Mouse (Mus musculus) gastrocnemius, postnatal 4 days (tissue): ENCODE data around the gene Ubtd1. TPM values are rescaled to one million over a fixed set of nuclear protein-coding genes. Genes with fewer than 3 reads are reported as not detected.
"Not testable (repeated sequence)": the region's sequence is repeated elsewhere in the genome, so short reads cannot be mapped to it uniquely, and the experiment has no call there.

Source experiments
- DNase-seq, 2 experiments: peaks; one replicate each; pipeline ENCODE4 v3.0.0; 2021 to 2022; ENCODE audit warnings: low spot score in 2 of 2, mixed read lengths in 2 of 2
- total RNA-seq, 2 experiments: library from RNA; stranded (reverse); gene quantifications; 2 replicates each; pipeline ENCODE4 v1.2.3; 2021

Gene Ubtd1
- total RNA-seq, 2 experiments from 2014 or later, result 37.5 to 39.7 TPM

DNA sequence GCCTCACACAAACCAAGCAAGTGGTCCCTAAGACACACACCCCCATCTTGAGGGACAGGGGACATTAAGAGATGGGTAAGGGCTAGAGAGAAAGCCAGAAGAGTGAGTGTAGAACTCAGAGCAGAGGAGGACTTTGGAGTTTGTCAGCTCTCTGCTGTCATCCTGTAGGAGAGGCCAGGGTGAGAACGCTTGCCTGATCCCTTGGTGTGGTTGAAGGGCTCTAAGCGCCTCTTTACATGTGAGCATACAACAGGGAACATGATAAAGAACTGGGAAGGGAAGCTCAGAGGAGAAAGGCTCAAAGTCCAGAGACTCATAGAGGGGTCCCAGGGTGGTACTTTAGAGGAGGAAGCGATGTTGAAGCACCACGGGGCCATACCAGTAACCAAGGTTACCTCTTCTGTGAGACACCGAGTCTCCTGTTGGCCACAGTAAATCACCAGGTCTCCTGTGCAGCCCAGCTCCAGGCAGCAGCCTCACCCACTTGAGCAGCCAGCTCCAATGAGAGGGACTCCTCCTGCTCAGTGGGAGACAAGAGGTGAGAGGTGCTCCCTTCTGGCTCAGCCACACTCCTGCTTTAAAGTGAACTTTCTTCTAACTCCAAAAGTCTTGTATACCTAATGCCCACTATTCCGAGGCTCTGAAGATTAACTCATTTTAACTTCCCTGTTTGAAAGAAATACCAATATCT is 75.3 kb downstream of the Ubtd1 start:
- no peak for DNase-seq

DNA sequence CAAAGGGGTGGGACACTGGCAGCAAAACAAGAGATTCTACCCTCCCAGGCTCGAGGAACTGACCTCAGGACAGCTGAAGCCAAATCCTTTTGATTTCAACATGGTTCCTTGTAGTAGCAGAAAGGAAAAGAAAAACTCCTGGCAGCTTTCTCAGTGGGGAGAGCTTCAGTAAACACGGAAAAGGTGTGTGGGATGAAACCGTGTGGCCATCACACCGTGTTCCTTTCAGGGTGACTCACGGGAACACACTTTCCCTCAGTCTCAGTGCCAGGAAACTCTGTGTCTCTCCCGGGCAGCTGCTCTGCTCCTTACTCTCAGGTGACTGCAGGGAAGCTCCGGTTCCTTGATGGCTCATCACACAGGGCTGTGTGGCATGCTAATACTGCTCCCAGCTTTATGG is 76.9 kb downstream of the Ubtd1 start:
- no peak for DNase-seq

DNA sequence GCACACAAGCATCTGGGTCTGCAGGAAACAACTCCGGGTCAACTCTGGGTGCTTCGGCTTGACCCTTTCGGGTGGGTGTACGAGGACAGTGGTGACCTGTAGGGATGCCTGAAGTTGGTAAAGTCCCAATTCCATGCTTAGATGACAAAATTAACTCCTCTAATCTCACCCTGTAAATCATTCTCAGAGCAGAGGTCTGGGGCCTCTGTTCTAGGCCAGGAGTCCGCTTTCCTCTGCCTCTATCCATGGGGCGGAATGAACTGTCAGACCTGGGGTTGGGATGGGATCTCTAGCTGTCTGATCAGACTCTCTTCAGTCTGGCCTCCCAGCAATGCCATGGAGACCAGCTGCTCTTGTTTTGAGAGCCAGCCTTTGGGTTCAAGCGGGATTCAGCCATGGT is 79.9 kb downstream of the Ubtd1 start:
- DNase-seq, result no peak

DNA sequence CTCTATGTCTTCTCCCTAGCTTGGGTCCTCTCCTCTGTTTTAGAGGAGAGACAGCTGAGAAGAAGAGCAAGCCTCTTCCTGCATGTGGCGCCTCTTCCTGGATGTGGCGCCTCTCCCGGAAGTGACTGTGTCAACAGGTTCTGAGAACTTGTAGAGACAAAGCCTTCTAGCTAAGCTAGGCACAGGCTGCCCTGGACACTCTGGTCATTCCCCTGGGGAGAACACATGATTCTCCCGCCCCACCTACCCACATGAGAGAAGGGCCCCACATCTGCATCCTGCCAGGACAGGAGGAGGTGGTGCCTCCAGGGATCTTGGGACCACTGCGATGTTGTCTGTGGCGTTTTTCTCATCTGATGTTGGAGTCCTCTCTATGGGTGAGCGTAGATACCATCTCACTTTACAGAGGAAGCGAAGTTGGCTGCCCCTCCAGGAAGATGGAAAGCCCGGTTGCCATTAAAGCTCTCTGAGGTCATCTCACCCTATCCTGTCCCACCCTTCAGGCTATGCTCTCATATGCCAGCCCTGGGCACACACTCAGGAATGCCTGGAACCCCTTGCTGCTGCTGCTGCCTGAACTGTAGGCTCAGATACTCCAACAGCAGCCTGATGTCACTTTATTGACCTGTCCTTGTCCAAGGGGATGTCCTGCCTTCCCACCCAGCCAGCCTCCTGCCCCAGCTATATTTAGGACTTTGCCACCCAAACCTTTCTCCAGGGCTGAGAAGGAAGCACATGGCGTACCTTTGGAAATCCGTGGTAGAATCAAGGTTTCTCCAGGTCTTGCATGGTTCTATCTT is 87.1 kb downstream of the Ubtd1 start:
- no peak for DNase-seq

DNA sequence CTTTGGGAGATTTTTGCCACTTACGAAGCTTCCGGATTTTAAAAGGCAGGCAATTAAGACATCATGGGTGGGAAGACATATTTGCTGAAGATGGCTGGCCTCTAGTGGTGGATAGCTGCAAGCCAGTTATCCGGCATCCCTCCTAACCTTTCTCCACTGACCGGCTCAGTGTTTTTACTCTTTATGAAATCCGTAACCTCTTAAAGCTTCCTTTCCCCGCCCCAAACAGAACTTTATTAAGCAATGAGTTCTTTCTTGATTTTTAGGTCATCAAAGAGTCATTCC is 87.6 kb downstream of the Ubtd1 start:
- DNase-seq, result no peak

DNA sequence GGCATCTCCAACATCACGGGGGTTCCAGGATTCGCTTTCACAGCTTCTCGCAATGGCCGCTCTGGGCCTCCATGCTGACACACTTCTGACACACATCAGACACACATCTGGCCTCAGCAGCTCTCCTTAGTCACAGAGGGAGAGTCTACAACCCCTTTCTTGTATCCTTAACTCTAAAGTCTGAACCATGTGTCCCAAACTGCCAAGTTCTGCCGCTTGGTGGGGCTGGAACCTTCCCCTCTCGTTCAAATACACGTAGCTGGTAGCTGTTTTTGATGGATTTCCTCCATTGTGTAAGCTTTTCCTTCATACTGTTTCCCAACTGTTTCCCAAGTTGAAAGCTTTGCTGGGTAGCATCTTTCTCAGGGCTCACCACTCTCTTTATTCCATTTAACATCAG is 89.7 kb downstream of the Ubtd1 start:
- no peak for DNase-seq

DNA sequence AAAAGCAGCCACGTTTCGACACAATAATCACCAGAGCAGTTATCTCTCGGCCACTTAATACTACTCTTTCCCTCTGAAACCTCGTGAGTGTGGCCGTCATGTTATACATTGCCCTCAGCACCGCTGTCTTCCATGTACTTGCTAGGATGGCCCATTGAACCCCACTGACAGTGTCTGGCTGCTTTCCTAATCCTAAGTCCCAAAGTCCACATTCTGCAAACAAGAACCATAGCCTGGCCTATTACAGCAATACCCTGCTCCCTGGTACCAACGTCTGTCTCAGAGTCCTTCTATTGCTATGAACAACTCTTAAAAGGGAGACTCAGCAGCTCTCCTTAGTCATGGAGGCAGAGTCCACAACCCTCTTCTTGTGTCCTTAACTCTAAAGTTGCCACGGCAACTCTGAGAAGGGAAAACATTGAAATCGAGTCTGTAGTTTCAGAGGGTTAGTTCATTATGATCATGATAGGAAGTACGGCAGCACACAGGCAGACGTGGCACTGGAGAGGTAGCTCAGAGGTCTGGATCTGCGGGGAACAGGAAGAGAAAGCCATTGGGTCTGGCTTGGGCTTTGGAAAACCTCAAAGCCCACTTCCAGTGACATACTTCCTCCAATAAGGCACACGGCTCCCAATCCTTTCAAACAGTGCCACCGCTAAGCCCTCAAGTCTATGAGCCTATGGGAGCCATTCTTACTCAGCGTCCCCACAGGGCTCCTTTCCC is 90.5 kb downstream of the Ubtd1 start:
- DNase-seq, result no peak

DNA sequence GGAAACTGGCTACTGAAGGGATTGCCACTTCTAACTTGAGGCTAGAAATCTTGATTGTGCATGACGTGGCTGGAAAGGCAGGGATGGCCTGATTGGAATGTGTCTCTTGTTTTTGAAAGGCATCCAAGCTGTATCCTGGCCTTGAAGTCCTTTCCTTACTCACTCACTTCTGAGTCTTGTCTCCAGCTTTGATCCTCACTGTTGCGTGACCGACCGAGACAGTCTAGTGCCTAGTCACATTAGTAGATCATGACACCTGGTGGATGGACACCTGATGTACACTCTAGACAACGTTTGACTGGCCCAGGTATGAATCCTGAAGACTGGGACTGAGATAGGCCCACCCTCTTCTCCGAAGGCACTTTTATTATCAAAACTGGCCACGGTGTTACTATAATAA is 91.2 kb downstream of the Ubtd1 start:
- no peak for DNase-seq

DNA sequence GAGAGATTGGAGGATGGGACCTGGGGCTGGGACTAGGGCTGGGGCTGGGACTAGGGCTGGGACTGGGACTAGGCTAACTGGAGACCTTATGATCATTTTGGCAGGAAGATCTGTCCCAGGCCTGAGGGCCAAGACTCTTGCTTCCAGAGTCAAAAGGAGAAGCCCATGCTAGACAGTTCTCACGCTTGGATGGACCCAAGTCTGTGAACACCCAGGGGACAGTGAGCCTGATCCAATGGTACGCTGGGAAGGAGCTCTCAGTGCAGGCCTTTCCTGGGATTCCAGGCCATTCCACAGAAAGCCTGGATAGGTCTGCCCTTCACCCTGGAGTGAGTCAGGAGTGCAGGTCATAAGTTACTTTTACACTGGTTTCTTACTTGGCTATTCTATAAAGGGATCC is 93.5 kb downstream of the Ubtd1 start:
- no peak for DNase-seq

DNA sequence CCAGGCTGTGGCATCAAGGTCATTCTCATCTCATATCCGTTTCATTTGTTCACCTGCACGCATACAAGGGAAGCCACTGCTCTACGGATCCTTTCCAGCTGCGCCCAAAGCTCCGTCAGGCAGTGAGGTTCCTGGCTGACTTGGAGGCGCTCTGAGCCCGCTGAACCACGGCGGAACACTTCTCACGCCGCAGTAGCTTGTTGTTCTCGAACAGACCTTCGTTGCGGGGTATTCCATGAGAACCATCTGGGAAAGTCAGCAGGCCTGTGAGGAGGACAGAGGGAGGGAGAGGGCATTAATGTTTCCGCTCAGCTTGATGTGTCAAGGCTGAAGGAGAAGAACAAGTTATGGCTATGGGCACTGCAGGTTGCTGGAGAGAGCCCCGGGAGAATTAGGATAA is 94.4 kb downstream of the Ubtd1 start:
- DNase-seq, result no peak

DNA sequence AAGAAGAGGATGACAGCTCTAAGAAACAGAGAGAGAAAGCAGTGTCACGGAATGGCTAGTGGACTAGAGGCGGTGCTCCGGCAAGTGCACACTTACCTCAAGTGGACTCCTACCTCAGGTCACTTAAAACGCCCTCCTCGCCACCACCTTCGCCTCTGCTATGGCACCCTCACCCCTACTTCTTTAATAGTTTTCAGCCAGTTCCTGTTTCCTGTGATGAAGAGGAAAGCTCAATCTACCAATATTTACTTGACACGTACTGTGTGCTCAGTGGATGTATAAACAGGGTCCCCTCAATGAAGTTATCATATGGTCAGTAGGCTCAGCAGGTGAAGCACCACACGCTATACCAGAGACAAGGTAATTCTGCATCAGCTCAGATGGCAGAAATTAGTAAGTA is 97.0 kb downstream of the Ubtd1 start:
- DNase-seq, result no peak

GRCm38 (mm10) chr19:42079006-42079405 is 97.4 kb downstream of the Ubtd1 start:
- DNase-seq, result no peak

- DNase-seq, result no peak
These were observed 98.4 kb downstream of the Ubtd1 start for GRCm38 (mm10) chr19:42079950-42080349.

DNA sequence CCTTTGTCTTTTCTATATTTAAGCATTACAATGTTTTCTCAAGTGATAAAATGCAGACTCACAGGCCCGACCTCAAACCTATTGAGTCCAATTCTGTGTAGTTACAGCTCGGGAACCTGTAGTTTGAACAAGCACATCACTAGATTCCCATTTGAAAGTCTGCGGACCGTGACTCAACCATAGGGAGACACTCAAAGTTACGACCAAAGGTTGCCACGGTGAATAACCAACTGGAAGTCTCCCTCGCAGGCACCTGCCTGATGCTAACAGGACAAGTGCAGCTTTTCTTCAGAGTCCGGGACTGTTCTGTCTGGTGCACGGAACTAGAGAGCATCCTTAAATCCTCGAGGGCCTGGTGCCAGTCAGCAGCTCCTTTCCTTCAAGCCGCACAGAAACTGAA is 98.9 kb downstream of the Ubtd1 start:
- DNase-seq, result no peak

DNA sequence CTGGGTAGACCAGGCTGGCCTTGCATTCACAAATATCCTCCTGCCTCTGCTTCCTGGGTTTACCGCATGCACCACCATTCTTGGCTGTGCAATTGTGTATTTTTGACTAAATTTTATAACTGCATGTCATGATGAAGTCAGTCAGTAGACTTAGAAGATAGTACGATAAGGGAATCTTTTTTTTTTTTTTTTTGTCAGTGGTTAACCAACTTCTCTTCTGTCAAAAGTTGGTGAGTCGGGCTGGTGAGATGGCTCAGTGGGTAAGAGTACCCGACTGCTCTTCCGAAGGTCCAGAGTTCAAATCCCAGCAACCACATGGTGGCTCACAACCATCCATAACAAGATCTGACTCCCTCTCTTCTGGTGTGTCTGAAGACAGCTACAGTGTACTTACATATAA is 100.0 kb downstream of the Ubtd1 start:
- not testable (repeated sequence) for DNase-seq

Other genes with a start within 250 kb of the Ubtd1 start
- 1 to 10 TPM; 1.2 to 2.3 TPM for gene Slit1, start 238.1 kb upstream of the Ubtd1 start, total RNA-seq
- gene Arhgap19, start 179.7 kb upstream of the Ubtd1 start, total RNA-seq, result 10 to 100 TPM; 14.5 to 15.4 TPM
- 1 to 10 TPM; 4.6 to 6.7 TPM for gene Frat1, start 151.8 kb upstream of the Ubtd1 start, total RNA-seq
- gene Frat2, start 133.6 kb upstream of the Ubtd1 start, total RNA-seq, result 10 to 100 TPM; 11.7 to 14.1 TPM
- gene Rrp12, start 85.6 kb upstream of the Ubtd1 start, total RNA-seq, result 10 to 100 TPM; 21.1 to 22.4 TPM
- 10 to 100 TPM; 53.2 to 57.9 TPM for gene Pgam1, start 69.8 kb upstream of the Ubtd1 start, total RNA-seq
- gene Exosc1, start 48.3 kb upstream of the Ubtd1 start, total RNA-seq, result 10 to 100 TPM; 19.6 to 24.5 TPM
- gene Zdhhc16, start 48.3 kb upstream of the Ubtd1 start, total RNA-seq, result 10 to 100 TPM; 36.0 to 36.5 TPM
- gene Mms19, start 606 bp upstream of the Ubtd1 start, total RNA-seq, result 10 to 100 TPM; 20.5 to 29.1 TPM
- gene Ankrd2, start 54.2 kb downstream of the Ubtd1 start, total RNA-seq, result 10 to 100 TPM; 50.1 to 73.1 TPM
- gene Hoga1, start 63.8 kb downstream of the Ubtd1 start, total RNA-seq, result 1 to 10 TPM; 7.1 to 8.8 TPM
- under 1 TPM; 0.75 to 0.91 TPM for gene 4933411K16Rik, start 70.5 kb downstream of the Ubtd1 start, total RNA-seq
- 1 to 10 TPM; 2.0 to 2.5 TPM for gene Morn4, start 104.6 kb downstream of the Ubtd1 start, total RNA-seq
- gene Pi4k2a, start 108.7 kb downstream of the Ubtd1 start, total RNA-seq, result 10 to 100 TPM; 18.5 to 21.5 TPM
- gene Avpi1, start 147.3 kb downstream of the Ubtd1 start, total RNA-seq, result 10 to 100 TPM; 11.5 to 11.8 TPM
- 10 to 100 TPM; 33.7 to 34.8 TPM for gene Marveld1, start 165.6 kb downstream of the Ubtd1 start, total RNA-seq
- gene Zfyve27, start 182.2 kb downstream of the Ubtd1 start, total RNA-seq, result 10 to 100 TPM; 18.6 to 22.3 TPM
- gene Sfrp5, start 220.5 kb downstream of the Ubtd1 start, total RNA-seq, result 1 to 10 TPM; 4.5 to 4.8 TPM